Mouse (Mus musculus) midbrain, embryonic 13.5 days (tissue): ENCODE data around the gene Ddx28. TPM values are rescaled to one million over a fixed set of nuclear protein-coding genes. Genes with fewer than 3 reads are reported as not detected.
"Not testable (repeated sequence)": the region's sequence is repeated elsewhere in the genome, so short reads cannot be mapped to it uniquely, and the experiment has no call there.

ENCODE experiments used
- ATAC-seq: fragments of 200-750 bp; cut with Nextera tagmentation; 2 replicates; pipeline ENCODE4 v1.8.0; 2017; ENCODE audit warnings: mild to moderate bottlenecking, moderate TSS enrichment, moderate library complexity
- H3K27ac ChIP-seq: fragments of 300-500 bp; sonication (generic); 2 replicates; pipeline ENCODE4 v1.5.1; 2015; ENCODE audit warnings: inconsistent platforms, mild to moderate bottlenecking, moderate library complexity
- H3K27me3 ChIP-seq: fragments of 300-500 bp; sonication (generic); 2 replicates; pipeline ENCODE4 v1.6.1; 2015; ENCODE audit warnings: mild to moderate bottlenecking, inconsistent platforms
- H3K36me3 ChIP-seq: fragments of 300-500 bp; sonication (generic); 2 replicates; pipeline ENCODE4 v1.6.1; 2015; ENCODE audit warnings: mild to moderate bottlenecking, inconsistent platforms
- H3K4me1 ChIP-seq: fragments of 300-500 bp; sonication (generic); replicated peaks from 2 replicates; pipeline ENCODE4 v1.6.1; 2015; ENCODE audit warnings: inconsistent platforms
- H3K4me2 ChIP-seq: fragments of 300-500 bp; sonication (generic); replicated peaks from 2 replicates; pipeline ENCODE4 v1.6.1; 2015; ENCODE audit warnings: moderate library complexity, mild to moderate bottlenecking, inconsistent platforms
- H3K4me3 ChIP-seq: fragments of 300-500 bp; sonication (generic); replicated peaks from 2 replicates; pipeline ENCODE4 v1.5.1; 2015; ENCODE audit warnings: mild to moderate bottlenecking, inconsistent platforms
- H3K9ac ChIP-seq: fragments of 300-500 bp; sonication (generic); replicated peaks from 2 replicates; pipeline ENCODE4 v1.6.1; 2015; ENCODE audit warnings: mild to moderate bottlenecking, inconsistent platforms
- H3K9me3 ChIP-seq: fragments of 300-500 bp; sonication (generic); 2 replicates; pipeline ENCODE4 v1.6.1; 2016; ENCODE audit warnings: mild to moderate bottlenecking, inconsistent platforms
- WGBS: fragments of 180-500 bp; shearing (Covaris S2); methylation state at CpG from one replicate; pipeline ENCODE4 v1.1.7; 2015; 5-methylcytosine and 5-hydroxymethylcytosine counted together
- polyA plus RNA-seq: library from polyadenylated mRNA; unstranded; fragments of >200 nt; fragmentation: Nextera tagmentation; extraction: Ambion mirVana; gene quantifications from 2 replicates; pipeline ENCODE4 v1.2.1, GENCODE M21; 2015

Gene Ddx28
- polyA plus RNA-seq, 1 experiment from 2014 or later: 19.1 TPM

DNA sequence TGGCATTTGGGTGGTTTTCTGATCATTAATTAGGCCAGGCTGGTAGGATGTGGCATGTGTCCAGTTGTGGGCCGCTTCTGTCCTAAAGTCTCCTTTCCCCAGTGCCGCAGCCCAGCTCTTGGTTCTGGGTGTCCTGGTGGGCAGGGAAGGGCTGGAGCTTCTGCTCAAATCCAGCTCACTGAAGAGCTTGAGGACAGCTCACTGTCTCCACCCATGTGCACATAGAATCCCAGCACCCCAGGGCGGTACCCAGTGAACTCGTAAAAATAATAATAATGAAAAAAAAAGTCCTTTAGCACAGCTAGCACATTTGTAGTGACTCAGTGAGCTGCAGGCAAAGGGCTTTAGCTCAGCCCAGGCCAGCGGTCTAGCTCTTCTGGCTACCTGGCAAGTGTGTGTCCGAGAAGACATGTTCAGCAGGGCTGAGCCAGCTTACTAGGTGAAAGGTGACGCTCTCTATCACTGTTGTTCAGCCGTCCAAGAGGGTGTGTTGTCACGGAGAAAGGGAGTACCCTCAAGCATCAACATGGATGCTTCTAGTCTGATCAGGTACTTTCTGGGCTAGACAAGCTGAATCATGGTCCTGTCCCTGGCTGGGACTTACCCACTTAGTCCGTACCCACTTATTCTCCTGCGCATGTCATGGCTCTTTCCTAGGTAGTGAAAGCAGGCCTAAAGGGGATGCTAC is 35.3 kb upstream of the Ddx28 start:
- Histone ChIP-seq H3K4me2 (no peak overlapping the region), H3K27me3 (no peaks in the 10 kb centered on the region), H3K9ac (no peak overlapping the region), H3K4me3 (no peak overlapping the region), H3K36me3 (peaks cover 46% of the 10 kb centered on the region), H3K4me1 (no peaks in the 10 kb centered on the region), H3K27ac (no peak overlapping the region), H3K9me3 (no peaks in the 10 kb centered on the region)
- no peak for ATAC-seq
- 90% methylated on average over 11 of the region's 11 CpGs for WGBS

DNA sequence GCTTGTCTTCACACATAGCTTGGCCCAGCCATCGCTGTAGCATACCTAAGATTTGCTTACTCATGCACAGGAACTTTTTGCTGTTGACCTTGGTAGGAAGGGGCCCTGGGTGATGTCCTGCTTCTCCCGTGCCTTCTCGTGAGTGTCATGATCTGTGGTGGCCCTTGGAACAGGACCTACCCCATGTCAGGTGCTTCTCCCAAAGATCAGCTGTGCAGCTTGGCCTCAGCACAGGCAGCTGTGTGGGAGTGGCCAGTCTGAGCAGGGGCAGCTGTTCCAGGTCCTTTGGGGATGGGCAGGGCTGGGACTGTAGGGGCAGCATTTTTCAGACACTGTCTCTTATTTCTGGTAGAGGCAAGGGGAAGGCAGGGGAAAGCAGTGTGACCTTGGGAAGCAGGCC is 32.5 kb upstream of the Ddx28 start:
- ATAC-seq: no peak
- Histone ChIP-seq H3K4me3 (no peak overlapping the region), H3K36me3 (peaks cover 27% of the 10 kb centered on the region), H3K9me3 (no peaks in the 10 kb centered on the region), H3K27ac (no peak overlapping the region), H3K4me2 (no peak overlapping the region), H3K4me1 (no peaks in the 10 kb centered on the region), H3K9ac (0 out of 2 replicates have a peak overlapping the region, but pooled peaks have one; percentile 16), H3K27me3 (no peaks in the 10 kb centered on the region)
- WGBS: 82% methylated on average over 3 of the region's 3 CpGs

- Histone ChIP-seq H3K9me3 (no peaks in the 10 kb centered on the region), H3K4me2 (no peak overlapping the region), H3K4me3 (no peak overlapping the region), H3K27ac (no peak overlapping the region), H3K4me1 (no peaks in the 10 kb centered on the region), H3K27me3 (no peaks in the 10 kb centered on the region), H3K36me3 (peaks cover 20% of the 10 kb centered on the region), H3K9ac (no peak overlapping the region)
- 78% methylated on average over 2 of the region's 2 CpGs for WGBS
- no peak for ATAC-seq
These were observed 31.4 kb upstream of the Ddx28 start for GRCm38 (mm10) chr8:106043055-106043454.

DNA sequence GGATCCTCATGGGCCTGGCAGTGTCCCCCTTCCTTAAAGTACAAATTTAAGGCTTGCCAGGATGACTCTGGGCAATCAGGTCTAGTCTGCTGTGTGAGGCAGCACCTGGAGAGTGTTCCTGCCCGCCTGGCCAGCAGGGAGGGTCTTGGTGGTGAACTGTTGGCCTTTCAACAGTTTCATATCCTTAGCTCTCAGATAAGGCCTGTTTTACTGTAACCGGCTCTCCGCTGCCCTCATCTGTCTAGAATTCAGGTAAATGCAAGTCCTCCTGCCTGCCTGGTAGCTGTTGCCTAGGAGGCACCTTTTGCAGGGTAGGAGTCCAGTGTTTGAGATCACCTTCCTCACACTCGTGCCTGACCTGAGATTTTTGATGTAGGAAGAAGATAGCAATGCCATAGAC is 28.5 kb upstream of the Ddx28 start:
- H3K4me1 ChIP-seq: no peaks in the 10 kb centered on the region
- H3K27me3 ChIP-seq: no peaks in the 10 kb centered on the region
- H3K27ac ChIP-seq: no peak overlapping the region
- H3K4me2 ChIP-seq: no peak overlapping the region
- peaks cover 25% of the 10 kb centered on the region for H3K36me3 ChIP-seq
- no peak for ATAC-seq
- no peak overlapping the region for H3K9ac ChIP-seq
- no peak overlapping the region for H3K4me3 ChIP-seq
- no peaks in the 10 kb centered on the region for H3K9me3 ChIP-seq
- WGBS: 85% methylated on average over 4 of the region's 4 CpGs

- 84% methylated on average over 4 of the region's 4 CpGs for WGBS
- Histone ChIP-seq H3K4me3 (no peak overlapping the region), H3K9me3 (no peaks in the 10 kb centered on the region), H3K9ac (no peak overlapping the region), H3K4me1 (no peaks in the 10 kb centered on the region), H3K36me3 (peaks cover 19% of the 10 kb centered on the region), H3K27me3 (no peaks in the 10 kb centered on the region), H3K4me2 (no peak overlapping the region), H3K27ac (no peak overlapping the region)
- no peak for ATAC-seq
These were observed 27.9 kb upstream of the Ddx28 start for GRCm38 (mm10) chr8:106039605-106040004.

GRCm38 (mm10) chr8:106038721-106039120 is 27.0 kb upstream of the Ddx28 start:
- Histone ChIP-seq H3K36me3 (peaks cover 20% of the 10 kb centered on the region), H3K27me3 (no peaks in the 10 kb centered on the region)
- WGBS: 89% methylated on average over 10 of the region's 10 CpGs

DNA sequence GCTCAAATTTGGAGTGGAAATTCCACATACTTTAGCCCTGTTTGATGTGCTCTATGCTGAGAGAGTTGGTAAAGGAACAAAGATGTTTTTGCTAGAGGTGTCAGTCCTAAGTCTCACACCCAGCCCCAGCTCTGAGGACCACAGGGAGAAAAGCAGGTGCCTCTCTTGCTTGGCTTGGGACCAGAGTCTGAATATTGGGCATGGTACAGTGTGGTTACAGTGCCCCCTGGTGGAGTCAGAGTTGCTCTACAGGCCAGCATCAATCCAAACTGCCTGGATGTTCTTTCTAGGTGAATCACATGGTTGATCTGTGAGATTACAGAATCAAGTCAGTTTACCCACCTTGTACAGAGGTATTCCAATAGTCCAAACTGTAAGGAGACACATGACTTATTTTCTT is 10.8 kb upstream of the Ddx28 start:
- no peak overlapping the region for H3K9ac ChIP-seq
- no peak overlapping the region for H3K4me3 ChIP-seq
- ATAC-seq: 0 out of 2 replicates have a peak, but pooled peaks have one; percentile 60
- no peaks in the 10 kb centered on the region for H3K4me1 ChIP-seq
- H3K9me3 ChIP-seq: no peaks in the 10 kb centered on the region
- no peak overlapping the region for H3K4me2 ChIP-seq
- H3K27me3 ChIP-seq: no peaks in the 10 kb centered on the region
- H3K27ac ChIP-seq: no peak overlapping the region
- H3K36me3 ChIP-seq: peaks cover 34% of the 10 kb centered on the region

More at GRCm38 (mm10) chr8:106038721-106039120, 27.0 kb upstream of the Ddx28 start:
- no peak overlapping the region for H3K4me3 ChIP-seq
- no peak overlapping the region for H3K4me2 ChIP-seq
- H3K9ac ChIP-seq: no peak overlapping the region
- no peak overlapping the region for H3K27ac ChIP-seq
- H3K9me3 ChIP-seq: no peaks in the 10 kb centered on the region
- H3K4me1 ChIP-seq: no peaks in the 10 kb centered on the region
- ATAC-seq: no peak

GRCm38 (mm10) chr8:106018039-106018438 is 6.4 kb upstream of the Ddx28 start:
- no peaks in the 10 kb centered on the region for H3K27me3 ChIP-seq
- H3K4me1 ChIP-seq: no peaks in the 10 kb centered on the region
- H3K4me2 ChIP-seq: no peak overlapping the region
- ATAC-seq: no peak
- H3K36me3 ChIP-seq: peaks cover 37% of the 10 kb centered on the region
- H3K4me3 ChIP-seq: no peak overlapping the region
- 93% methylated on average over 3 of the region's 3 CpGs for WGBS
- no peak overlapping the region for H3K27ac ChIP-seq
- no peaks in the 10 kb centered on the region for H3K9me3 ChIP-seq
- no peak overlapping the region for H3K9ac ChIP-seq

DNA sequence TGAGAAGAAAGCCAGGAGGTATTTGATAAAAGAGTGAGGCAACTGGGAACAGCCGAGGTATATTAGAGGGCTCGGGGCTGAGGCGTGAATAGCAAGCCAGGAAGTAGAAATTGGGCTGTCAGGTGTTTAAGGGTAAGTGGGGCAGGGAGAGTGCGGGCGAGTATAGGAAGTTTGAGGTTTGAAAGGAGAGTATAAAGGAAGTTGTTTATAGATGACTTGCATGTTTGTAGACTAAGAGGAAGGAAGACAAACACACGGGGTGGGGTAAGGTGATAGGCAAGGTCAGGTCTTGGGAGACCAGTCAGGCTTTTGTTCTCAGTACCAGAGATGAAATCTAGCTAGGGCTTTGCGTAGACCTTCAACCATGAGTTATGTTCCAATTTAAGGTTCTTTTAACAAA is 5.4 kb upstream of the Ddx28 start:
- Histone ChIP-seq H3K4me2 (no peak overlapping the region), H3K4me3 (no peak overlapping the region), H3K9ac (no peak overlapping the region), H3K27me3 (no peaks in the 10 kb centered on the region), H3K36me3 (peaks cover 37% of the 10 kb centered on the region), H3K9me3 (no peaks in the 10 kb centered on the region), H3K27ac (no peak overlapping the region), H3K4me1 (peaks cover under 1% of the 10 kb centered on the region)
- 93% methylated on average over 7 of the region's 7 CpGs for WGBS
- ATAC-seq: no peak

GRCm38 (mm10) chr8:106016284-106016683 is 4.6 kb upstream of the Ddx28 start:
- Histone ChIP-seq H3K9ac (no peak overlapping the region), H3K4me1 (peaks cover 5% of the 10 kb centered on the region), H3K9me3 (no peaks in the 10 kb centered on the region), H3K27me3 (no peaks in the 10 kb centered on the region), H3K4me3 (no peak overlapping the region), H3K36me3 (peaks cover 36% of the 10 kb centered on the region), H3K4me2 (no peak overlapping the region), H3K27ac (no peak overlapping the region)
- ATAC-seq: no peak
- WGBS: 93% methylated on average over 6 of the region's 6 CpGs

DNA sequence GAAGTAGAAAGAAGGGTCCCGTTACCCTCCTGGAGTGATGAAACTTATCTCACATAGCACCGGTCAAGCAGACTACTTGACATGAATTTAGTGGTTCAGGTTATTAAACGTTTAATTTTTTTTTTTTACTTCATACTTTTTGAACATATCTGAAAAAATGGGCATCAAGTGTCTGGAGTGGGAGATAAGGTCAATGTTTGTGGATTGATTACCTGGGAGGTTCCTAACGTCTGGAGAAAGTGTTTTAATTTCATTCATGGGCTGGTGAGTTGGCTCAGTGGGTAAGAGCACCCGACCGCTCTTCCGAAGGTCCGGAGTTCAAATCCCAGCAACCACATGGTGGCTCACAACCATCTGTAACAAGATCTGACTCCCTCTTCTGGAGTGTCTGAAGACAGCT is 521 bp upstream of the Ddx28 start:
- H3K4me3 ChIP-seq: peak overlapping the region; percentile 91
- ATAC-seq, H3K27ac ChIP-seq, H3K9me3 ChIP-seq, H3K27me3 ChIP-seq: not testable (repeated sequence)
- H3K9ac ChIP-seq: peak overlapping the region; percentile 90; the same call in 1 of the 2 replicates
- peaks cover 21% of the 10 kb centered on the region for H3K36me3 ChIP-seq
- 87% methylated on average over 8 of the region's 8 CpGs for WGBS
- peaks cover 19% of the 10 kb centered on the region for H3K4me1 ChIP-seq
- peak overlapping the region; percentile 100 for H3K4me2 ChIP-seq

DNA sequence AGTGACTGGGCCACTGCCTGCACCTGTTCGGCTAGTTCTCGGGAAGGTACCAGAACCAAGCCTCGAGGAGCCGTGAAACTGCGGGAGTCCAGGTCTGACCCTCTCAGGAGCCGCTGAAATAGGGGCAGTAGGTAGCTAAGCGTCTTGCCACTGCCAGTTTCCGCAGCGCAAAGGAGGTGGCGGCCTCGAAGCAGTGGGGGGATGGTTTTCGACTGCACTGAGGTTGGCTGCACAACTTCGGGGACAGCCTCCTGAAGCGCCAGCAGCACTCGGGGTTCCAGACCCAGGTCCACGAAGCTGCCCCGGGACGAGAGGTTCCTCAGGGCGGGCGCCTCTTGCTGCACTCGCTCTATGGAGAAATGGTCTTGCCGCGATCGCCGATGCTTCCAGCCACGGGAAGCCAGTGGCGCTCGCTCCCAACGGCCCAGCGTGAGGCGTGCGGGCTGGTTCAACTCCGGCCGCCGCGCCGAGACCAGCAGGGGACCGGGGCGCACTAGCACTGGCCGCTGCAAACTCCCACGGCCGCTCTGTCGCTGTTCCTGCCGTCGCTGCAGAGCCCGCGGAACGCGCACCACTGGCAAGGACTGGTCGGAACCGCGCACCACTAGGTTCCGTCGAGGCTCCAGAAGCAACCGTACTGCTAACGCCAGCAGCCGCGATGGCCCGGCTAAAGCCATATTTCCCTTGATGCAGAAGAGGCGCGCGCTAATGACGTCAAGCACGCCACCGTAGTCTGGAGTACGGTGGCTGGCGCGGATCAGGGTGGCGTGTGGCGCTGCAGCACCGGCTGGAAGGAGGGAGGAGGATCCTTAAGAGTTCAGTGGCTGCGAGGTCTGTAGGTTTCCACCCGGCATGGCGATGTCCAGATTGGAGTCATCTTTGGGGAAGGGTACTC is 687 bp downstream of the Ddx28 start:
- H3K4me3 ChIP-seq: peak overlapping the region; percentile 91
- no peaks in the 10 kb centered on the region for H3K27me3 ChIP-seq
- ATAC-seq: peak; percentile 97
- peak overlapping the region; percentile 90 for H3K9ac ChIP-seq
- peak overlapping the region; percentile 100 for H3K4me2 ChIP-seq
- peaks cover 12% of the 10 kb centered on the region for H3K36me3 ChIP-seq
- H3K9me3 ChIP-seq: no peaks in the 10 kb centered on the region
- peak overlapping the region; percentile 61 for H3K27ac ChIP-seq
- WGBS: under 1% methylated on average over 74 of the region's 74 CpGs
- H3K4me1 ChIP-seq: peaks cover 19% of the 10 kb centered on the region
